Mouse (Mus musculus) heart, embryonic 13.5 days (tissue): ENCODE data around the gene Utp11. TPM values are rescaled to one million over a fixed set of nuclear protein-coding genes. Genes with fewer than 3 reads are reported as not detected.
A peak's percentile ranks its signal among the peaks of the same experiment; 100 is the strongest.

Experiments
- ATAC-seq: fragments of 200-750 bp; cut with Nextera tagmentation; 2 replicates; pipeline ENCODE4 v1.8.0; 2017; ENCODE audit warnings: moderate TSS enrichment; ENCODE audit not compliant: insufficient number of reproducible peaks, low FRiP score, low TSS enrichment; ENCODE audit errors: extremely low read depth
- H3K27ac ChIP-seq: fragments of 300-500 bp; sonication (generic); replicated peaks from 2 replicates; pipeline ENCODE4 v1.5.1; 2015; ENCODE audit warnings: moderate library complexity, mild to moderate bottlenecking, inconsistent platforms
- H3K27me3 ChIP-seq: fragments of 300-500 bp; sonication (generic); replicated peaks from 2 replicates; pipeline ENCODE4 v1.6.1; 2015; ENCODE audit warnings: mild to moderate bottlenecking, inconsistent platforms
- H3K36me3 ChIP-seq: fragments of 300-500 bp; sonication (generic); 2 replicates; pipeline ENCODE4 v1.6.1; 2015; ENCODE audit warnings: mild to moderate bottlenecking, inconsistent platforms
- H3K4me1 ChIP-seq: fragments of 300-500 bp; sonication (generic); 2 replicates; pipeline ENCODE4 v1.6.1; 2015; ENCODE audit warnings: inconsistent platforms
- H3K4me2 ChIP-seq: fragments of 300-500 bp; sonication (generic); 2 replicates; pipeline ENCODE4 v1.6.1; 2015; ENCODE audit warnings: inconsistent platforms, mild to moderate bottlenecking, moderate library complexity
- H3K4me3 ChIP-seq: fragments of 300-500 bp; sonication (generic); 2 replicates; pipeline ENCODE4 v1.5.1; 2015; ENCODE audit warnings: moderate library complexity, mild to moderate bottlenecking, inconsistent platforms
- H3K9ac ChIP-seq: fragments of 300-500 bp; sonication (generic); 2 replicates; pipeline ENCODE4 v1.6.1; 2015; ENCODE audit warnings: inconsistent platforms, mild to moderate bottlenecking, moderate library complexity
- H3K9me3 ChIP-seq: fragments of 300-500 bp; sonication (generic); 2 replicates; pipeline ENCODE4 v1.6.1; 2016; ENCODE audit warnings: inconsistent platforms
- whole genome bisulfite sequencing: fragments of 180-500 bp; shearing (Covaris S2); methylation state at CpG from one replicate; pipeline ENCODE4 v1.1.7; 2015; ENCODE audit warnings: mixed read lengths; 5-methylcytosine and 5-hydroxymethylcytosine counted together
- polyA plus RNA-seq: library from polyadenylated mRNA; unstranded; fragments of >200 nt; fragmentation: Nextera tagmentation; extraction: Ambion mirVana; gene quantifications from 2 replicates; pipeline ENCODE4 v1.2.1, GENCODE M21; 2015

Gene Utp11
- polyA plus RNA-seq, 1 experiment from 2014 or later, result 48.9 TPM

DNA sequence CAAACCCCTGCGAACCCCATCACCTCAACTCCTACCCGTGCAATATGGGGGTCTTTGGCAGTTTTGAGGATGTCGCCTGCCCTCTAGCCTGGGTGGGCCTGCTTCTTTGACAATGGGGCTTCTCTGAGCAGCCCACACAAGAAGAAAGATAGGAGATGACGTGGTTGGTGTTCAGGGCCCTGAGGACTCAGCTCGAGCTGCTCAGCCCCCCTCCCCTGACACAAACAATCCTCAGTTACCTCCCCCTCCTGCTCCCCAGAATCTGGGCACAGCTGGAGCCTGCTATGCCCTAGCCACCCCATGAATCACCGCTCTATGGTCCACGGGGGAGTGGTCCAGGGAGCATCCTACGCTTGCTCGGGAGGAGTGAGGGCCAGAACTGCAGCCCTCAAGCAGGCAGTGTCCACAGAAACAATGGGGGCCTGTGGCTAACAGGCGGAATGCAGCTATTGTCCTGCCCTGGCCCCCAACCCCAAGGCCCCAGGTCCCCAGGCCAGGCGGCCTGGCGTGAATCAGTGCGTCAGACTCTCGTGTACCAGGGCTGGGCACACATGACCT, 25.8 kb downstream of the Utp11 start:
- no peak overlapping the region for H3K9ac ChIP-seq
- no peaks in the 10 kb centered on the region for H3K9me3 ChIP-seq
- no peak overlapping the region for H3K27ac ChIP-seq
- WGBS, result 44% methylated on average over 14 of the region's 14 CpGs
- no peaks in the 10 kb centered on the region for H3K36me3 ChIP-seq
- peaks cover 95% of the 10 kb centered on the region for H3K27me3 ChIP-seq
- H3K4me1 ChIP-seq, result peaks cover 14% of the 10 kb centered on the region
- ATAC-seq, result no peak
- no peak overlapping the region for H3K4me3 ChIP-seq
- no peak overlapping the region for H3K4me2 ChIP-seq

DNA sequence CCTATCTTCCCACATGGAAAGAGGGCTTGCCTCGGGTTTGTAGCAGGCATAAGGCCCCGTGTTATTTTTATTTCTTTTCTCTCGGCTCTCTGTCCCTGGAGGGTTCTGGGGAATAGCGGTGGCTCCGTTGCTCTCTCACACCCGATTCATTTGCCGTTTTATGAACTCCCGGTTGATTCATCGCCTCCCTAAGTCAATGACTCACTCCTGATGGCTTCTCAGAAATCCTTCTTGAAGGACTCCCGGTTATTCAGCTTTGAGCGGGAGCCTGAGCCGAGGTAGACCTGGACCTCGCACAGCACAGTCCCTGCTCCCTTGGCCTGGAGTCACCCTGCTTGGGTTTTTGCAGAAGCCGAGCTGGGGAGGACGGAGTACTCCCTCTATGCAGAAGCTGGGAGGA, 28.8 kb downstream of the Utp11 start:
- Histone ChIP-seq H3K4me2 (no peak overlapping the region), H3K36me3 (no peaks in the 10 kb centered on the region), H3K27me3 (peaks cover 98% of the 10 kb centered on the region), H3K9me3 (no peaks in the 10 kb centered on the region), H3K27ac (no peak overlapping the region), H3K4me1 (peaks cover 3% of the 10 kb centered on the region; the same call in 1 of the 2 replicates), H3K9ac (no peak overlapping the region), H3K4me3 (no peak overlapping the region)
- WGBS, result 63% methylated on average over 15 of the region's 15 CpGs
- ATAC-seq, result no peak

DNA sequence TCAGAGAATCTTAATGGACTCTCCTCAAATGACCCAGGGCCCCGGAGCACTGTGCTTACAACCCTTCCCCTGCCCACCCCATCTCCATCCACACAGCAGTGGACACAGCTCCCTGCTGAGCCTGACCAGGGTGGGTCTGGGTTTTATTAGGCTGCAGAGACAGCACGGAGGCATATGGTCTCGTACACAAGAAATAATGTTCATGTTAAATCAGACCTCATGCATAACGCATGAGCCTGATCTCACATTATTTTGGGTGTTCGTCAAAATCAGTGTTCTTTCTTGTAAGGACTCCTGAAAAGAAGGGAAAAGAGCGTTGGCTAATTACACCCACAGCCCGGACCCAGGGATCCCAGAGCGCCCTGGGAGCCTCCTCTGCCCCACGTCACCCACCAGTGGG, 29.2 kb downstream of the Utp11 start:
- H3K4me1 ChIP-seq, result peaks cover 7% of the 10 kb centered on the region
- H3K9ac ChIP-seq, result no peak overlapping the region
- H3K27ac ChIP-seq, result no peak overlapping the region
- no peak overlapping the region for H3K4me2 ChIP-seq
- H3K36me3 ChIP-seq, result no peaks in the 10 kb centered on the region
- H3K4me3 ChIP-seq, result no peak overlapping the region
- 80% methylated on average over 9 of the region's 9 CpGs for WGBS
- peaks cover 99% of the 10 kb centered on the region for H3K27me3 ChIP-seq
- no peaks in the 10 kb centered on the region for H3K9me3 ChIP-seq
- ATAC-seq, result no peak

DNA sequence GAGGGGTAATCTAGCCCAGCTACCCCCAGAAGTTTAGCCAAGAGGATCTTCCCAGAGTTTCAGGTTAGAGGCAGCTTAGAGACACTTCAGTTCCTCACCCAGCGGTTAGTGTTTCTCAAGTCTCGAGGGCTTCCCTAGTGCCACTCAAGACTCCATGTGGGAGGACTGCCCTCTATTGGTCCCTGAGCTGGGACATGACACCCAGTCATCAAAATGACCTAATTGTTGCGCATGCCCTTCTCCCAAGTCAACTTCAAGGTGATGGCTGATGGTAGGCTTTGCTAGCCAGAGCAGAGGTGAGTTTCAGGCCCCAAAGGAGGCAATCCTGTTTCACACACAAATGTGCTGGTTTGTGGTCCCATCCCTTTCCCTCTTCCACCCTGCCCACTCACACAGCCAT, 30.4 kb downstream of the Utp11 start:
- Histone ChIP-seq H3K27me3 (peaks cover 99% of the 10 kb centered on the region), H3K9ac (no peak overlapping the region), H3K4me1 (peaks cover 17% of the 10 kb centered on the region), H3K4me3 (no peak overlapping the region), H3K9me3 (no peaks in the 10 kb centered on the region), H3K4me2 (no peak overlapping the region), H3K27ac (no peak overlapping the region), H3K36me3 (no peaks in the 10 kb centered on the region)
- 20% methylated on average over 3 of the region's 3 CpGs for WGBS
- no peak for ATAC-seq

DNA sequence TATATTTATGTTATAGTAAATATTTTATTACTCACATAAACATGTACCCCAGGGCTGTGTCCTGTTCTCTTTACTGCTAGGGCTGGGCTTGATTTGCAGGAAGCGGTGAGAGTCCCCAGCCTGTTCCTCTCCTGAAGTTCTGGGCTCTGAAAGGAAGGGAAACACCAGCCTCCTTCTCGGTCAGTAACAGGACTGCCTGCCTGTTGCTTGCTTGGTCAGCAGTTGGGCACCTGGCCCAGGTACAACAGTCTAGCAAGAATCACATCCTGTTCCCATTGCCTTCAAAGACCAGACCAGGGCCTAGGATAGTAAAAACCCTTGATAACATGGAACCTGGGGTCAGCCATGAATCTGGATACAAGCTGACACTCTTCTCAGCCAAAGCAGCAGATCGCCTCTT, 32.8 kb downstream of the Utp11 start:
- H3K27me3 ChIP-seq, result peaks cover 98% of the 10 kb centered on the region
- no peaks in the 10 kb centered on the region for H3K9me3 ChIP-seq
- 47% methylated on average over 3 of the region's 3 CpGs for WGBS

DNA sequence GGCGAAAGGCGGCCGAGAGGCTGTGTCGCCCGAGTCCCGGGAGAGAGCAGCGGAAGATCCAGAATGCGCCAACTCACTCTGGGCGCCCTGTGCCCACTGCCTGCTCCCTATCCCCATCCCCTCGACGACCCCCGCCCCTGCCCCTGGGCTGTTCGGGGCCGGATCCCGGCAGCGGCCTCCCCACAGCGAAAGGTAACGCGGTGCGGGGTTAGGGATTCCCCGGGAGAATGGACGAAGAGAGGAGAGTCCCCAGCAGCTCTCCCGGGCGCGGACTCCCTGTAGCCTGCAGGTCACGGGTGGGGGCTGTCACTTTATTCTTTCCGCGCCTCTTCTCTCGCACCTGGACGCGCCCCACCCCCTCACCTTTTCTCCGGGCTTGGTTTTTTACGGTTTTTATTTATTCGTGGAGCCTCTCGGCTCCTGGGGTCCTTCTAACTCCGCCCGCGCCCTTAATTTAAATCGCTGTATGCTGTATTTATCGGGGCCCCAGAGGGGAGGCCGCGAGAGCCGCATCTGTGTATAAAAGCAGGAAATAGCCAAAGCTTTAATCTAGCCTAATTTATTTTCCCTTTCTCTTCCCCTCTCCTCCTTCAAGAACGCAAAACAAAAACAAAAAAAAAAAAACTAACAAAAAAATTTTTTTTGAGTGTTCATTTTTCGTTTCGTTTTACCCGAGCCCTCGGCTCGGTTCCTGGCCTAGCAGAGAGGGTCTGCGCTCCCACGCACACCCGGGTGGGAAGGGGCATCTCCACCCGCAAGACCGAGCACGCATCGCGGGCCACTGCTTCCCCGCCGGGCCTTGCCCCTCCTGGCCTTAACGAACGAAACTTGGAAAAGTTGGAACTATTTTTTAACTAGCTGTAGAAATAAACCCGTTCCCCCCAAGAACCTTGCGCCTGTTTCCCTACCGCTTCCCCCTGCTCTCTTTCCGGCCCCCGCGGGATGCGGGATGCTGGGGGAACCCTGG, 33.9 kb downstream of the Utp11 start:
- Histone ChIP-seq H3K27me3 (peaks cover 98% of the 10 kb centered on the region), H3K4me2 (peak overlapping the region; percentile 98), H3K9me3 (no peaks in the 10 kb centered on the region), H3K4me3 (peak overlapping the region; percentile 72), H3K4me1 (peaks cover 33% of the 10 kb centered on the region), H3K36me3 (no peaks in the 10 kb centered on the region), H3K27ac (no peak overlapping the region), H3K9ac (no peak overlapping the region)
- WGBS, result 2% methylated on average over 68 of the region's 68 CpGs
- ATAC-seq, result no peak

More for the DNA sequence above, 32.8 kb downstream of the Utp11 start:
- Histone ChIP-seq H3K4me2 (no peak overlapping the region), H3K4me1 (peaks cover 33% of the 10 kb centered on the region), H3K9ac (no peak overlapping the region), H3K36me3 (no peaks in the 10 kb centered on the region), H3K27ac (no peak overlapping the region), H3K4me3 (no peak overlapping the region)
- ATAC-seq, result no peak

DNA sequence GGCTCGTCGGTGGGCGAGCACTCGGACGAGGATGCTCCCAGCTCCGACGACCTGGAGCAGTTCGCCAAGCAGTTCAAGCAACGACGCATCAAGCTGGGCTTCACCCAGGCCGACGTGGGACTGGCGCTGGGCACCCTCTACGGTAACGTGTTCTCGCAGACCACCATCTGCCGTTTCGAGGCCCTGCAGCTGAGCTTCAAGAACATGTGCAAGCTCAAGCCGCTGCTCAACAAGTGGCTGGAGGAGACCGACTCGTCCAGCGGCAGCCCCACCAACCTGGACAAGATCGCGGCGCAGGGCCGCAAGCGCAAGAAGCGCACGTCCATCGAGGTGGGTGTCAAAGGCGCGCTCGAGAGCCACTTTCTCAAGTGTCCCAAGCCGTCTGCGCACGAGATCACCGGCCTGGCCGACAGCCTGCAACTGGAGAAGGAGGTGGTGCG, 35.0 kb downstream of the Utp11 start:
- Histone ChIP-seq H3K27ac (no peak overlapping the region), H3K27me3 (peaks cover 98% of the 10 kb centered on the region), H3K36me3 (no peaks in the 10 kb centered on the region), H3K4me3 (peak overlapping the region; percentile 72), H3K9me3 (no peaks in the 10 kb centered on the region), H3K9ac (no peak overlapping the region), H3K4me2 (peak overlapping the region; percentile 98), H3K4me1 (peaks cover 35% of the 10 kb centered on the region)
- ATAC-seq, result no peak
- 1% methylated on average over 39 of the region's 39 CpGs for WGBS

DNA sequence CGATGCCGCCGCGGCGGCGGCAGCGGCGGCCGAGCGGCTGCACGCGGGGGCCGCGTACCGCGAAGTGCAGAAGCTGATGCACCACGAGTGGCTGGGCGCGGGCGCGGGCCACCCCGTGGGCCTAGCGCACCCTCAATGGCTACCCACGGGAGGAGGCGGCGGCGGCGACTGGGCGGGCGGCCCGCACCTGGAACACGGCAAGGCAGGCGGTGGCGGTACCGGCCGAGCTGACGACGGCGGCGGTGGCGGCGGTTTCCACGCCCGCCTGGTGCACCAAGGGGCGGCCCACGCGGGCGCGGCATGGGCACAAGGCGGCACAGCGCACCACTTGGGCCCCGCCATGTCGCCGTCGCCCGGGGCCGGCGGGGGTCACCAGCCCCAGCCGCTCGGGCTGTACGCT, 35.6 kb downstream of the Utp11 start:
- H3K27ac ChIP-seq, result no peak overlapping the region
- H3K9ac ChIP-seq, result peak overlapping the region; percentile 66
- H3K36me3 ChIP-seq, result no peaks in the 10 kb centered on the region
- H3K4me3 ChIP-seq, result peak overlapping the region; percentile 72
- H3K4me1 ChIP-seq, result peaks cover 42% of the 10 kb centered on the region
- peaks cover 98% of the 10 kb centered on the region for H3K27me3 ChIP-seq
- no peak for ATAC-seq
- H3K9me3 ChIP-seq, result no peaks in the 10 kb centered on the region
- under 1% methylated on average over 56 of the region's 61 CpGs for WGBS
- H3K4me2 ChIP-seq, result peak overlapping the region; percentile 98

DNA sequence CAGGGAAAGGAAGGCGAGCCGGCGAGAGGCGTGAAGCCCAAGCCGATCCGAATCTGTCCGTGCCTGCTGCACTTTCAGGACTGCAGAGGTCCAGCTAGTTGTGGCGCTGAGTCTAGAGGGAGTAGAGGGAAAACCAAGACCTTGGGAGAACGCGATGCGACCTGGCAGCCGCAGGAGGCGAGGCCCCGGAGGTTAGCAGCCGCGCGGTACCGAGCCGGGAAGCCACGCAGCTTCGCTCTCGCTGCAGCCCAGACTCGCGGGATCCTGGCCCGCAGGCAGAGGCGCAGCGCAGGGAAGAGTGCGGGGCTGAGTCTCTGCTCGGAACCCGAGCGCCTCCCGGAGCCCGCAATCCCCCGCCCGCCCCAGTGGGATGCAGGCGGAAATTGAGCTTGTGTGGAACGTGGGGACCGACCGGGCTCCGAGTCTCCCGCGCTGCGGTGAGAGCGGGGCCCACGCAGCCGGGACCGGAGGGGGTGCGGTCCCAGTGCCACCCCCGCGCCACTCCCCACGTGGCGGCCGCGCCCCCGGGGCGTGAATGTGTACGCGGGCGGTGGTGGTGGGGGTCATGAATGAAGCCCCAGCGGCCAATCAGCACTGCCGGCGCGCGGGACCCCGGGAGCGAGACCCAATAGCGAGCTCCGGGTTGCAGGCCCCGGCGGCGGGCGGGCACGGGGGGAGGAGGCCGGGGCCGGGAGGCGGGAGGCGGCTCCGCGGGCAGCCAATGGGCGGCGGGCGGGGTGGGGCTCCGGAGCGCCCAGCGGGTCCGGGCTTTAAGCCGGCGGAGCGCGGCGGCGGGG, 36.3 kb downstream of the Utp11 start:
- H3K4me2 ChIP-seq, result peak overlapping the region; percentile 98
- H3K36me3 ChIP-seq, result no peaks in the 10 kb centered on the region
- under 1% methylated on average over 67 of the region's 92 CpGs for WGBS
- H3K4me3 ChIP-seq, result peak overlapping the region; percentile 72
- H3K9ac ChIP-seq, result peak overlapping the region; percentile 66
- H3K4me1 ChIP-seq, result peaks cover 47% of the 10 kb centered on the region
- no peak overlapping the region for H3K27ac ChIP-seq
- no peaks in the 10 kb centered on the region for H3K9me3 ChIP-seq
- H3K27me3 ChIP-seq, result peaks cover 95% of the 10 kb centered on the region
- ATAC-seq, result peak; percentile 81

DNA sequence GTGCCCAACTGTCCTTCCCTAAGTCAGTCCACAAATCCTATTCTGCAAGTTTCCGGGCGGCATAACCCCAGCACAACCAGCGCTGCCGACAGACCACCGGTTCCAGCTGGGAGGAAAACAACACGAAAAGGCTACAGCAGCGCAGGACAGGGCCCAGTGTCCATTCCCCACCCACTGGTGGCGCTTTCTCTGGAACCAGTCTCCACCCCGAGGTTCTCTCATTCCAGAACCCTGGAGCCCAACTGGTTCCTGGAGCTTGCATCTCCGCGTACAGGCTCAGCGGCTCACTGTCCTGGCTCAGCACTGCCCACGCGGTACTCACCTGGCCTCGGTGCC, 36.9 kb downstream of the Utp11 start, which contains the start of gene Pou3f1:
Gene Pou3f1, plus strand, starts transcription at position 290 of the 336 bp plus-strand sequence.
- no peaks in the 10 kb centered on the region for H3K9me3 ChIP-seq
- H3K4me2 ChIP-seq, result peak within 1 kb of the TSS; percentile 98
- H3K9ac ChIP-seq, result peak within 1 kb of the TSS; percentile 66
- no peak for ATAC-seq
- H3K27ac ChIP-seq, result no peak within 1 kb of the TSS
- H3K36me3 ChIP-seq, result no peaks in the 10 kb centered on the region
- peak within 1 kb of the TSS; percentile 72 for H3K4me3 ChIP-seq
- H3K4me1 ChIP-seq, result peaks cover 49% of the 10 kb centered on the region
- 2% methylated on average over 15 of the region's 15 CpGs for WGBS
- H3K27me3 ChIP-seq, result peaks cover 93% of the 10 kb centered on the region

DNA sequence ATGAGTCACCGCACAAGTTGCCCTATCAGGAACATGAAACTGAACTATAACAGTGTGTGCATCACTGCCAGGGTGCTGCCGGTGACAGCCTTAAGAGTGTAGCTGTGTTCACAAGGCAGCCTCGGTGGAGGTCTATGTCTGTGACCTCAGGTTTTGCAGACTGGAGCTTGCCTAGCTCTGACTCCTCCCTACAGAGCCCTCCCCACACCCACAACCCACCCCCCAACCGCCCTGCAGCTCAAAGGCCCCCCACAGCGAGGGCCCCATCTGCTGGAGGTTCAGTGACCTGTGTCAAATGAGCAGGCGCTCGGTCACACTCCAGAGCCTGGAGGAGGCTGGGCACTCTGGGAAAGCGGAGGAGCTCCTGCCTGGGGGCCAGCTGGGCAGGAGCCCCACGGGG, 40.5 kb downstream of the Utp11 start:
- Histone ChIP-seq H3K27ac (peak overlapping the region; percentile 74), H3K4me3 (no peak overlapping the region), H3K4me2 (peak overlapping the region; percentile 42), H3K9ac (no peak overlapping the region; the same call in 1 of the 2 replicates), H3K9me3 (no peaks in the 10 kb centered on the region), H3K4me1 (peaks cover 32% of the 10 kb centered on the region), H3K27me3 (peaks cover 82% of the 10 kb centered on the region), H3K36me3 (no peaks in the 10 kb centered on the region)
- WGBS, result 5% methylated on average over 9 of the region's 9 CpGs
- peak; percentile 70; the same call in 1 of the 2 replicates for ATAC-seq
